Mouse (Mus musculus) thymus, postnatal 36 days (tissue): ENCODE results near the gene Pdlim7.

Experiments
- DNase-seq, 2 experiments: peaks; one replicate each; pipeline ENCODE4 v3.0.0; 2022; ENCODE audit warnings: mixed read lengths in 2 of 2

Gene Pdlim7

DNA sequence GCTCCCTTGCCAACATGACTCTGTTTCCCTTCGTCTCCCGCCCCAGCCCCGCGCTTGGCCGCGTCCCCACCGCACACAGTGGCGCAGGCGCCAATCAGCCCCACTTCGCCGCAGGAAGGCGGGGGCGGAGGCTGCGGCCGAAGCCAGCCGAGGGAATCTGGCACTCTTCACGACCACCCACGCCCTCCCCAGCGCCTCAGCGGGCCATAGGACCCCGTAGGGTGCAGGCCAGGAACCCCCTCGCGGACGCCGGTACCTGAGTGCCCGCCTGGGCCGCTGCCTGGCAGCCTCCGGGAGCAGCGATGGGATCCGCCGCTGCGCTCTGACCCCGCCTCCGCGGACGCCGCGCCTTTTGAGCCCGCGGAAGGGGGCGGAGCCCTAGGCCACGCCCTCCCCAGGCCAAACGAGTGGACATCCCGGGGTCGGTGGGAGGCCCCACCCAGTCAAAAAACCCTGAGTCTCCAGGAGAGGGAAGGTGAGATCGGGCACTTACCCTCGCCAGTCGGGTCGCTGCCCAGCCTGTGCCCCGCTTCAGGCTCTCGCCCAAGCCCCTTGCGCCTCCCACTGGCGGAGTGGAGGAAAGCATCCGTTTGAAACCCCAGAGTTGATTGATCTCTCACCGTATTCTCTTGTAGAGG lies at the start of gene Pdlim7:
TSS of gene Pdlim7 (minus strand) at position 566 of the 638 bp plus-strand sequence.
- DNase-seq = peak; percentile 82 to 86

DNA sequence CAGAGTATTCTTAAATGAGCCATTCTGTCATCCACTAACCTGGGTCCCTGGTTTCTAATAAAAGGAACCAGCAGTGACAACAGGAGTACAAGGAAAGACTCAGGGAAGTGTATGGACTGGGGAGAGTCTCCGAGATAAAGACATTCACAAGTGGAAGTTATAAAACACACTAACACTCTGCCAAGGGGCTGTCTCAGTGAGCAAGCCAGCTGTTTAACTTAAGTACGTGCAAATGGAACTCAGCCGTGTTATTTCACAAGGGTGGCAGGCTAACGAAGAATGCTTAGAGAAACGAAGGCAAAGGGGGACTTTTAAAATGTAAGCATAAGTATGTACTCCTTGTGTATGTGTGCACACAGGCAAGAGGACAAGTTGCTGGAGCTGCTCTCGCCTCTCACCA lies 44.0 kb upstream of the Pdlim7 start:
- DNase-seq = no peak

DNA sequence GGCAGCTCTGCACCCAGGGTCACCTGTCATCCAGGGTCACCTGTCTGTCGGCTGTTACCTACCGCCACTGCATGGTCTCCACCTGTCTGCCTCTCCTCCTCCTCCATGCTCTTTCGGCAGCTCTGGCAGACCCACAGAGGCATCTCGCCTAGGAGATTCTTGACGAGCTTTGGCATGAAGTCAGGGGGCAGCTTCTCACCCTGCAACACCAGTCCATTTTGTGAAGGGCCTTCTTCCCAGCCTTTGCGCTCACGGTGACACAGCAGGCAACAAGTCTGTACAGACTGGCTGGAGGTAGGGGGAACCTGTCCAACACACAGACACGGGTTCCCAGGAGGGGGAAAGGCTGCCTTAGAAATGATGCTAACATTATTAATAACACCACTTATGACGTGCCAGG lies 42.4 kb upstream of the Pdlim7 start:
- DNase-seq = no peak

DNA sequence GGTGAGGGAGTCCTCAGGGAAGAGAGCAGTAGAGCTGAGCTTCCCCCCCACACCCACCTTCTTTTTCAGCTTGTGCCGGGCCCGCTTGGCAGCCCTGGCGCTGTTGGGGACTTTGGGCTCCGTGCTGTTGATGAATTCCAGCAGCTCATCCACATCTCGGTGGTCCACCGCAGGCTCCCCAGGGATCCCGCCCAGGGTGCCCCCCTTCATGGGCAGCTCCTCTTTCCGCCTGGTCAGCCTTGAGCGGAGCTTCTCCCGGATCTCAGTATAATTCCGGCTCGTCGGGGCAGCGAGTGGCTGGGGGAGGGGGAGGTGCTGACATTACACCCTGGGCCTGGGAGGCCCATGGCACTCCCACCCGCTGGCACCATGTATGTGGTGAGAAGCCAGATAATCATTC lies 35.6 kb upstream of the Pdlim7 start:
- DNase-seq = no peak

DNA sequence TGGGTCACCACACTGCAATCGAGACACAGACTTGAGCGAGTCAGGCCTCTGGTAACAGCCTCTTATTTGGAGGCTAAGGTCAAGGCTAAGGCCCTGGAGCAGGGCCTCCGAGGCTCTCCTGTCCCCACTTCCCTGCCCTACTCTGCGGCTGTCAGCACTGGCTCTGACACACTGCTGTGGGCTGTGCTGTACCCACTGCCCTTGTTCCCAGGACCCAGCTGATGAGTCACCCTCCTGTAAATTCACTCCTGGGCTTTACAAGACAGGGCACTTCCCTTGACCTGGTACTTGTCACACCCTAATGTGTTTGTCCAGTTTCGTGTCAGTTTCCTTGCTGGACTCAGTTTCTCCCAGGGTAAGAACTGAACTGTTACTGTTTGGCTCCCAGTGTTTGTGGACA lies 35.0 kb upstream of the Pdlim7 start:
- DNase-seq = no peak

DNA sequence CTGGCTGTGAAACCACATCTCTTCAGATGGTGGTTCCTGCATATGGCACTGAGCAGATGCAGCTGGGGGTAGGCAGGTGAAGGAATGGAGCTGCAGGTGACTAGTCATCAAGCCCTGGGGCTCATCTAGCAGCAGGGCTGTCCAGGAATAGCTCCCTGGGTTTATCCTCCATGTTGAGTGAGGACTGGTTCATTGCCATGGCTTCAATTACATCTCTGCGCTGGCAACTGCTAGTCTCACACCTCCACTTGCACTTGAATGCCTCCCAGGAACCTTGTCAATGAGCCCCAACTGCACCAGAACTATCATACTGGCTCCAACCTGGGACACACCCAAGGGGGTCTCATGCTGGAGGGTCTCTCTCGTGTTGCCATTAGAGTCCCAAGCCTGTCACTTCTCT lies 34.4 kb upstream of the Pdlim7 start:
- DNase-seq = no peak

DNA sequence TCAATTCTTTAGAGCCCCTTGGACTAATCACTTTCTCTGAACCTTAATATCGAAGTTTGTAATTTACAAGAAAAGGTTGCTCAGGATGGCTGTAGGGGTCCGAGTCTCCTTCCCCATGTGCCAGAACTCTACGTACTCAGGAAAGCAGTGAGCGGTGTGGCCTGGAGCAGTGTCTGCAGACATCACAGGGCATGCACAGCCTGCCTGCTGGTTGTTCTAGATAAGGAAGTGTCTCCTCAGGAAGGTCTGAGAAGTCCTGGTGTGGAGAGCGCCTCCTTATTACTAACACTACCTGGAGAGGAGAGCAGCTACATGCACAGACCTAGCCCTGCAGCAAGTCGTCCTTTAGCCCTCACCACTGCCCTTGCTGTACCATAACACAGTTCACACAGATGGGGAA lies 31.3 kb upstream of the Pdlim7 start:
- DNase-seq = no peak

DNA sequence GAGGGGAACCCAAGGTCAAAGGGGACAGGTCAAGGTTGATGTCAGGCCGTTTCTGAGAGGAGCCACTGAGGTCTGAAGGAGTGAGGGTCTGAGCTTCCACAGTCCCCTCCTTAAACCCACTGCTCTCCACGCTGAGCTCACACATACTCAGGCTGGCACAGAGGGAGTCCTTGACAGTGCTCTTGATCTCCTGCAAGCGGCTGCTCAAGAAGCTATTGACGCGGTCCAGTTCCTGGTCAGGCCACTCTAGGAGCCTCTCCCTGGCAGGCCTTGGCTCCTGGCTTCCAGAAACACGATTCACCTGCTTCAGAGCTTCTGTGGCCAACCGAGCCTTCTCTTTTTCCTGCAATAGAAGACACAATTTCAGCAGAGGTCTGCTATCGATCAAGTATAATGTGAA lies 30.0 kb upstream of the Pdlim7 start:
- DNase-seq = no peak

DNA sequence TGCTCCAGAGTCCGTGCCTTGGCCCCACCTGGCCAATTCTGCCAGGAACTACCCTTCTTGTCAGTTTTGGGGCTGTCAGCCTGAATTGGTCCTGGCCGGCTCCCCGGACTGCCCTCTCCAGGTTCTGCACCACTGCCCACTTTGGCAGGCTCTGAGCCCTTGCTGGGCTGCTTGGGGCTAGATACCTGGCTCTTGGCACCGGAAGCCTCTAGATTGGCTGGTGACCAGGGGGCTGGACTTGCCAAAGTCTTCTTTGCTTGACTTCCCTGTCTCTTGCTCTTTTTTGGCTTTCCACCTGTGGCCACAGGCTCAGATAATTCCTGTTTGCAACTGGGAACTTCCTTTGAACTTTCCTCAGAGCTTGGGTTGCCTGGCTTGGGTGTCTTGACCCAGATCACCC lies 29.4 kb upstream of the Pdlim7 start:
- DNase-seq = no peak

DNA sequence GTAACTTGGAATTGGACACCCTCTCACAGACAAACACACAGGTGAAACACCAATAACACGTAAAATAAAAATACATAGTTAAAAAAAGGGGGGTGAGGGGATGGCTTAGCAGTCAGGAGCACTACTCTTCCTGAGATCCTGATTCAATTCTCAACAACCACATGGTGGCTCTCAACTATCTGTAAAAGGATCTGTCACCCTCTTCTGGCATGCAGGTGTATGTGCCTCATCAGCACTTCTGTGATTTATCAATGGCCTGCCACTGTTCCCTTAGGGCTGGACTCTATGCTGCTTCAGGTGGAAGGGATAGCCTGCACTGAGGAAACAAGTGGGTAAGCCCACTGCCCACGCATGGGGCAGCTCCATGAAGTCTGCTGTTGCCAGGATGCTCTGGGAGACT lies 27.5 kb upstream of the Pdlim7 start:
- DNase-seq = no peak

DNA sequence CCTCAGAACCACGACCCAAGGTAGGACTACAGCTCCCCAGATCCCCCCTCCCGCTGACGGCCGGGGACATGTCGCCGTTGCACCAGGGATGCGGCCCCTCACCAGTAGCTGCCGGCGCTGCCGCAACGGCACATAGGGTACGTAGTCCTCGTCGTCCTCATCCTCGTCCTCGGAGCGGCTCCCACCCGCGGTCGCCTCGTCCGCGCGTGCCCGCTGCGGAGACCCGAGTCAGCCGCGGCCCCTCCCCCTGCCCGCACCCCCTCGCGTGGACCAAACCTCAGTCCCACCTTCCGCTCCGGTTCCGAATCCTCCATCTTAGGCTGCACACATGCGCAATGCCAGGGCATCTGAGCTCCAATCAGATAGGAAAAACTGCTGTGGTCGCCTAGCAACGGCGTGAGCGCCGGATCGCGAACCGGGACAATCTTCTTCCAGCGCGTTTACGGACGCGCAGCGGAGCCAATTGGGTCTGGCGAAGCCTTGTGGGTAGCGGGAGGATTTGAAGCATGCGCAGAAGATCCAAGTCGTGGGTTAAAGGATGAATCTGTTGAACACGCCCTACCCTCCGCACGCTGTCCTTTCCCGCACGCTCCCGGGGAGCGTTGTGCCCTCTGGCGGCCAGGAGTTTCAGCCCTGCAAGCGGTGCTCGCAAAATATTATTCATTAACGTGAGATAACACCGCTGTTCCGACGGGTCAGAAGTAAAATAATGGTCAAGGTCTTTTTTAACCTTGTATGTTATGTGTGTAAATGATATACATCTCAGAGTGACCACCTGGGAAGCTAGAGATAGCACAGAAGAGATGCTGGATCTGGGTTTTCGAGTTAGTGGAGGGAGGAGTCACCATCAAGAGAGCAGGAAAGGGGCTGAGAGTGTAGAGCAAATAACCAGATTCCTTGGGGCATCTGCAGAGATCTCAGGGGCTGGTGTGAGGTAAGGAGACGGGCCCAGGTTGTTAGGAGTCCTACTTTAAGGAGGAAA lies 23.0 kb upstream of the Pdlim7 start, which contains the start of gene Ddx41:
TSS of gene Ddx41 (minus strand) at position 465 of the 982 bp plus-strand sequence.
- DNase-seq = peak; percentile 99

DNA sequence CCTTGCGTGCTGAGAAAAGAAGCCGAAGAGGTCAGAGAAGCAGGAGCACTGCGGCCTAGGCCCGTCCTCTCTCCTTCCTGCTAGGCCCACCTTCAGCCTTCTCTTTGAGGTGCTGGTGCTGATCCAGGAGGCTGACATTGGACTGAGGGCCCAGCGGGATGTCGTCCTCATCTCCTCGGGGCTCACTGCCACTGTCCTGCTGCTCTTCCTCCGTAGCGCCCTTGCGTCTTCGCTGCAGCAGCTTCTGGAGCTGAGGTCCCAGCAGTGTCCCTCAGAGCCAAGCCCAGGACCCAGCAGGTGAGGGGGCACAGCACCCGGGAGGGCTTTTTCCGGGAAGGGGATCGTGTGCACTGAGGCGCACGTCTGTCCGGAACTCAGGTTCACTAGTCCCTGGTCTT lies 22.3 kb upstream of the Pdlim7 start:
- DNase-seq = no peak

DNA sequence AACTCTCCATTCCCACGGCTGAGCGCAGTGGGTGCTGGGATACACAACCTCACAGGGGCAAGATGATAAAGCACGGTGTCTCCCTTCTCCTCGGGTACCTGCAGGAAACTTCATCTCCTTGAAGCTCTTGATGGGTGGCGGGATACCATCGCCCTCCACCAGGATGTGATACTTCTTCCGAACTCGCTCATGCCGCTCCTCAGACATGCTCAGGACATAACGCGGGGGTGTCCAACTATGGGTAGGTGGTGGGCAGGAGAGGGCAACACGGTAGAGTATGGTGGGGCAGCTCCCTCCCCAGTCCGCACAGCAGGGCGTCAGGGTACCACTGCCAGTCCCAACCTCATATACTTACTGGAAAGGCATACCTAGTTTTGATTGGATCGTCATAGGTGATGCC lies 21.7 kb upstream of the Pdlim7 start:
- DNase-seq = no peak

DNA sequence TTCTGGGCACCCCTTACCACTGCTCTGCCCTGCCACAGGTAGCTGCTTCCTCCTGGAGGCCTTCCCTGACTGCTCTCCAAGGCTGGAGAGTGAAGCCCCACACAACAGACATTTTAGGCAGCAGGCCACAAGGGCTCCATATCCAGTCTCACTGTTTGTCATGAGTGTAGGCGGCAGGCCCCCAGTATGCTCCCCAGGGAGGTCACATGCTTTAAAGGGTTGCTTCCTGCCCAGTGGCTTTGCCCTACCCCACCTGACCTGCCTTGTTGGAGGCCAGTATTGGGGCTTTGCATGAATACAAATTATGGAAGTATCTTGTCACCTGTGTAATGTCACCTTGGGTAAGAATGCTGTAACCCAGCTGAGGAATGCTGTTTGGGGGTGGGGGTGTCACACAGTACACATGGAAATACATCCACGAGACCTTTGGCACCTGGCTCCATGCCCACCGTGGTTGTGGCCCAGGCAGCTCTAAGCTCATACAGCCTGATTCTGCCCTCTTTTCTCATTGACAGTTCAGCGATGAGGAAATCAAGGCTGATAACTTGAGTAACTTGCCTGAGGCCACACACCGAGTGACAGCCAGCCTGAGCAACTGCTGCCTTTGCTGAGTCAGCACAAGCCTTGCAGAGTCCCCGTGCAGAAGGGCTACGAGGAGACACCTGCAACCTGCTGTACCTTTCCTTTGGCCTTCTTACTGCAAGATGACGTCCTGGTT lies 15.9 kb upstream of the Pdlim7 start, which contains the start of gene Dok3:
TSS of gene Dok3 (minus strand) at position 99 of the 718 bp plus-strand sequence.
- no peak for DNase-seq

DNA sequence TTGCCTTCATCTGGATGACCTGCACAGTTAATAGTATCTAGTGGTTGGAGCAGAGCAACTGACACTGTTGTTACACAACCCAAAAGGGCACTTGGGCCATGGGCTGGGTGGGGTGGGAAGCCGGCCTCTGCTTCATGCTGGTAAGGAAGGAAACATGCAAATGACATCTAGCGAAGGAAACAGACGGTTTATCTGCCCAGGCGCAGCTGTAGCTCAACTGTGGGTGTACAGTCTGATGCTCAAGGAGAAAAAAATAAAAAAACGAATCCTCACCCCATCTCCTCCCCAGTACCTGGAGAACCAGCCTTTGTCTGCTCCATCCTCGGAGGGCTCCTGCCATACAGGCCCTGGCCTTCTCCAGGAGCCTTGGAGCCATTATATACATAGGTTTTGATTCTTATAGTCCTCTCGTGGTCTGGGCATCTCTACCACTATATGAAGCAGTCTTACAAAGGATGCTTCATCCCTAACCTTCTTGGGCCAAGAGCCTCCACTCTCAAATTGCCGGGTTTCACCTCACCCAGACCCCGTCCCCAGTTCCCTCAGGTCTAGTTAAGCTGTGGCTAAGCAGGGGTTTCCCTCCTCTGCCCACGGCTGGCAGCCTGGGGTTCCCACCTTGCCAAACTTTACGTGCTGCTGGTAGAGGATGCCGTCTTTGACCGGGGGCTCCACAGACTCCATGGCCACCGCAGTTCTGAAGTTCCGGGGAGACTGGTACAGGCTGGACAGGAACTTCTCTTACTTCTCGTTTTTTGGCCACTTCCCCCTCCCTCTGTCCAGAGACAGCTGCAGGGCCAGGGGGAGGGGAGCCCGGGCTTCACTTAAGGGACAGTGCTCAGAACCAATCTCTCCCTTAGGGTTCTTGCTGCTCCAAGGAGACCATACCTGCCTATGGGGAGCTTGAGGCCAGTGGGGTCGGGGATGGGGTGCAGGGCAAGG lies 14.6 kb upstream of the Pdlim7 start:
- DNase-seq = no peak

DNA sequence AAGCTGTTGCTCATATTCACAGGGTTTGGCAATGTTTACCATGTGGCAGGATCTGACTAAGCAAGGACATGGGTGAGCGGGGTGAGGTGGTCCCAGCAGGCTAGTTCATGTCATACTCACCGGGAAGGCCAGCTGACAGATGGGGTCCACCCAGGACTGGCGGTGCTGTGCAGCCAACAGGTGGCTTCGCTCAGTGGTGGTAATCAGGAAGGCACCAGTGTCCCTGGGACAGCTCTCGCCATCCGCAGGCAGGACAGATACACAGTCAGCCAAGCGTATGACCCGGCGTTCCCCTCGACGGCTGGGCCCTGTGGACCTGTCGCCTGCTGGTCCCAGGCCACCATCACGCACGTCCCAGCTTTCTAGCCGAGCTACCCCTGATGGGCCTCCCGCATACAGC lies 13.7 kb upstream of the Pdlim7 start:
- DNase-seq = no peak

DNA sequence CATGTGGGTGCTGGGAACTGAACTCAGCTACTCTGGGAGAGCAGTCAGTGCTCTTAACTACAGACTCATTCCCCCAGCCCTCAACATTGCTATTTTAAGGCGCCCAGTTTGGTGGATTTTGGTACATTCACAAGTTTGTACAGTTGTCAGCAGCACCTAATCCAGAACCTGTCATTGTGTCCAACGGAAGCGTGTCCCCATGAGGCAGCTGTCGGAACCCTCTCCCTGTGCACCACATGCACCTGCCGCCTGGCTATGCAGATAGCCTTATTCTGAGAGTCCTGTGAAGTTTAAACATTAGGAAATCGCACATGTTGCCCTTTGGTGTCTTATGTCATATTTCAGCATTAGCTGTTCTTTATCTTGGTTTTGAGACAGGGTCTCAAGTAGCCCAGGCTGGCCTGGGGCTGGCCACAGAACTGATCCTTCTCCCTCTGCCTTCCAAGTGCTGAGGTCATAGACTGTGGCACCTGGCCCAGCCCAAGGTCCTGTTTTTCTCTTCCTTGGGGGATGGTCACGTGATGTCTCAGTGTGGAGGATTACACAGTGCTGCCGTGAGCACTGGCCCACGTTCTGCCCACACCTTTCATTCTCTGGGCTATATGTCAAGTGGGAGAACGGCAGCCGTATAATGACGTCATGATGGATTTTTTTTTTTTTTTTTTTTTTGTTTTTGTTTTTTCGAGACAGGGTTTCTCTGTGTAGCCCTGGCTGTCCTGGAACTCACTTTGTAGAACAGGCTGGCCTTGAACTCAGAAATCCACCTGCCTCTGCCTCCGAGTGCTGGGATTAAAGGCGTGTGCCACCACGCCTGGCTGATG lies 12.5 kb upstream of the Pdlim7 start:
- DNase-seq = no peak

DNA sequence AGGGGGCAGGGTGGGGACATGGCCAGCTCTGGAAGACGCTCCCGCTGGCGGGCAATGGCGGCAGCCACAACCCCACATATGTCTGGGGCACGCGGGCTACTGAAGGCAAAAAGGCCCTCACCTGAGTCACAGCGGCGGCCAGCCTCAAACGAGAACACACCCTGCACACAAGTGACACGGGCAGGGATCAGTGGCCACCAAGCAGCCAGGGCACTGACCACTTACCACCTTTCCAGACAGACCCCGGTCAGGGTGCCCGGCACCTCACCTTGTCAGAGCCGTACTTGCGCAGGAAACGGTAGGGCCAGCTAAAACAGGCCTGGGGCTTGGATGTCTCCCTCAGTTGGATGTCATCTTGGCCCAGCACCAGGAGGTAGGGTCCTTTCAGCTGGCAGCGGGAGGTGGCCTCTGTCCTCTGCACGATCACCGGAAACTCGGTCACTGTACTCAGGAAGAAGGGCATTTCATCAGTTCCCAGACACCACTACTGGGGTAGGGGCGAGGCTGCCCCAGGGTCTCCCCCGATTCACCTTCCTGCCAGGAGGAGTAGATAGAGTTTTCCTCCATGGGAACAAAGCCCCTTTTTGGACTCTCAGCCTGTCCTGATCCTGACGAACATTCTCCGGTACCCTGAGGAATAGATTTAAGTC lies 10.6 kb upstream of the Pdlim7 start:
- no peak for DNase-seq

DNA sequence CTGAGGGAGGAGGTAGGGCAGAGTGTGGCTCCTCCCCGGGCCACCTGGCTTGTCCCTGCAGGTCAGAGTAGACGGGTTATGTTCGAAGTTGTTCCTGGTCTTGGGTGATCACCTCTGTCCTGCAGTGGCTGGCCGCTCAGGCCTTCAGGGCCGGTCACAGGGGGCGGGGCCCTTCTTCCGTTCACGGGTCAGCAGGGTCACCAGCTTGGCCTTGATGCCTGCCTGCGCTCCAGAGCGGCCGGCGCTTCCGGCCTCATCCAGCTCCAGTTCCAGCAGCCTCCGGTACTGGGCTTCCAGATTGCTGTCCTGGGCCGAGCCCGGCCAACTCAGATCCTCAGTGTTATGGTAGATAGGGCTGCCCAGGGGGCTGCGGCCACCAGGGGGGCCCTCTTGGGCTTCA lies 9.8 kb upstream of the Pdlim7 start:
- no peak for DNase-seq

DNA sequence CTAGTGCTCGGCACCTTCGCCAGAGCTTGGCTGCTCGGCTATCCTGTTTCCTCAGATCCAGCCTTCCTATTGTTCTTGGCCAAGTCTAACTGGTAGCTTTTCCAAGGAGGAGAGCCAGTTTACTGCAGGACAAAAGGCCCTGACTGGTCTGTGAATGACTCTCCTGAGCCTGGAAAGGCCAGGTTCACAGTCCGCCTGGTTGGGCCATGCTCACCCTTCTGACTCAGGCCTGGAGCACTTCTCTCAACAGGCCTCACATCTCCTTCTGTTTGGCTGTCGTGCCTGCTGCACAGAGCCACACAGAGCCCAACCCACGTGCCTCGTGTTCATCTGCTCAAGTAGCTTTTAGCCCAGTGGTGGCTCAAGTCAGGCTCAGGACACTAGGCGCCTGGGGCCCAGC lies 9.3 kb upstream of the Pdlim7 start:
- DNase-seq = no peak

DNA sequence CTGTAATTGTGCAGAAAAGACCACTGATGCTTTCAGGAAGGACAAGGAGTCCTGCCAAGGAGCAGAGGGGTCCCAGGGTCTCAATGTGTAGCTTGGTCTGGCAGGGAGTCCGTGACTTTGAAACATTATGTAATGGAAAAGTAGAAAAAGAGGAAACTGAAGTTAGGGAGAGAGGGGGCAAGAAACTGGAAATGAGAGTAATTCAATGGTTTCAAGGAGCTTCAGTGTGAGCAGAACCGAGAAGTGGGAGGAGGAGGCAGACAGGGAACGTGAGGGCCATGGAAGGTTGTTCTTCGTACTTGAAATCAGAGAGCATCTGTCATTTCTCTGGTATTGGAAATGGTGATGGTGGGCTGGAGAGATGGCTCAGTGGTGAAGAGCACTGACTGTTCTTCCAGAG lies 6.1 kb upstream of the Pdlim7 start:
- no peak for DNase-seq
